Mouse (Mus musculus): ENCODE data around the gene Rfx4.
A peak's percentile ranks its signal among the peaks of the same experiment; 100 is the strongest.

Gene Rfx4

DNA sequence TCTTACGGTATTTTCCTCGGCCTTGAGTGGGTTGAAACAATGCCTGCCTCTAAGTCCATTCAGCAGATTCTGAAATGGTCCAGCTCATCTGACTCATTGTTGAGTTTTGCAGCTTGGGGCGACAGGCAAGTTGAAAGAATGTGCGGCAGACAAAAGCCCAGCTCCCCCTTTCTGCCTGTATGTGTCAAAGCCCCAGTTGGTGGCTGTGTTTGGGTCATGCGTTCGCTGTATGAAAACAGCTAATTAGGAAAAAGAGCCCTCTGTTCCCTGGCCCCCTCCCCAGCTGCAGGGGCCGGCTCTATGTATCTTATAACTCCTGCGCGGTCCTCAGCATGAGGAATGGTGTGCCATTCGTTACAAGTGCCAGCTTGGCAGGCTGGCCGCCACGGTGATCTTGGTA lies 115.4 kb downstream of the Rfx4 start:
- DNase-seq (ENCODE audit: low spot score) = no peak

DNA sequence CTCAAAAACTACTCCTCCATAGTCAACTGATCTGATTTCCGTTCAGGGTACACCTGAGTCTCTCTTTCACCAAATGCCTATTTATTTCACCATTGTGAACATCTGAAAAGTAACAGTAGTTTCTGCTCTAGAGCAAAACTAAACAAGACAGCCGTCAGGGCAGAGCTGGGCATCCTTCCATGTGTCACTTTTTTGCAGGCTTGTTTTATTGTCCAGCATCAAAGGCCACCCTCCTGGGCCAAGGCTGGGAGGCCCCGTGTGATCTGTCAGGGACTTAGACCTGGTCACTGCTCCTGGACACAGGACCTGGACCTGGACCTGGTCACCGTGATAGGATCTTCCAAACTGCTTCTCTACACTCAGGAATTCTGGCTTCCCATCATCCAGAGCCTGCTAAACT lies 116.1 kb downstream of the Rfx4 start:
- no peak for DNase-seq (ENCODE audit: low spot score)

- no peak for DNase-seq (ENCODE audit: low spot score)
Observed at GRCm38 (mm10) chr10:84879823-84880571, 124.1 kb downstream of the Rfx4 start.

DNA sequence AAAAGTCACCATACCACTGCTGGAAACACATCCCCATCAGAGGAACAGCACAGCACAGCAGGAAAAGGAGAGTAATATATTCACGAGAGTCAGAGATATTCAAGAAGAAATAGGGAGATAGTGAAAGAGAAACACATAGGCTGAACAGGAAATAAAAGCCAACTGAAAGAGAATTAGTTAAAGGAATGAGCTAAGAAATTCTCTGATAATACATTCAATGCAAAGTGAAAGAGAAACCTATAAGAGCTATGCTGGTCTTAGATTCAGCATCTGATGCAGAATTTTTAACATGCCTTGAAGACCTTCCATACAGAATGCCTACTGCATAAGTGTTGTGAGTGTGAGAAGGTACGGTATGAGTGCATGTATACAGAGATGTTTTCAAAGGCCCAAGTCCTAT lies 126.7 kb downstream of the Rfx4 start:
- DNase-seq (ENCODE audit: low spot score) = no peak

GRCm38 (mm10) chr10:84885341-84885884 lies 129.6 kb downstream of the Rfx4 start:
- DNase-seq (ENCODE audit: low spot score) = no peak

DNA sequence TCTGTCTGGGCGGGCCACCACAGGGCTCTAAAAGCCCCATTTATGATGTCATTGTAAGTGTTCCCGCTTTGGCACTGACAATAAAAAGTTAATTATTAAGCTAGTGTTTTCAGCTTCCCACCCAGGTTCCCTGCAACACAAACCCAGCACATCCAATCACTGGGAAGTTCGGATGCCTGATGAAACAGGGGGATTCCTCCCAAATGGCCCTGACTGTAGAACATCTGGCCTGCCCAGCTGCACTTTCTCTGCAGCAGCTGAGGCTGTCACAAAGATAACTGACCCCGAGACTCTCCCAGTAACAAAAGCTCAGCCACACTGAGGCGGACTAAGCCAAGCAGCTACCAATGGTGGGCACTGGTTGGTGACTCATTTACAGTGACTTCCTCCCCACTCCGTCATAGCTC lies 130.4 kb downstream of the Rfx4 start:
- DNase-seq (ENCODE audit: low spot score) = no peak

- no peak for DNase-seq (ENCODE audit: low spot score)
Observed at GRCm38 (mm10) chr10:84886785-84887184, 130.9 kb downstream of the Rfx4 start.

DNA sequence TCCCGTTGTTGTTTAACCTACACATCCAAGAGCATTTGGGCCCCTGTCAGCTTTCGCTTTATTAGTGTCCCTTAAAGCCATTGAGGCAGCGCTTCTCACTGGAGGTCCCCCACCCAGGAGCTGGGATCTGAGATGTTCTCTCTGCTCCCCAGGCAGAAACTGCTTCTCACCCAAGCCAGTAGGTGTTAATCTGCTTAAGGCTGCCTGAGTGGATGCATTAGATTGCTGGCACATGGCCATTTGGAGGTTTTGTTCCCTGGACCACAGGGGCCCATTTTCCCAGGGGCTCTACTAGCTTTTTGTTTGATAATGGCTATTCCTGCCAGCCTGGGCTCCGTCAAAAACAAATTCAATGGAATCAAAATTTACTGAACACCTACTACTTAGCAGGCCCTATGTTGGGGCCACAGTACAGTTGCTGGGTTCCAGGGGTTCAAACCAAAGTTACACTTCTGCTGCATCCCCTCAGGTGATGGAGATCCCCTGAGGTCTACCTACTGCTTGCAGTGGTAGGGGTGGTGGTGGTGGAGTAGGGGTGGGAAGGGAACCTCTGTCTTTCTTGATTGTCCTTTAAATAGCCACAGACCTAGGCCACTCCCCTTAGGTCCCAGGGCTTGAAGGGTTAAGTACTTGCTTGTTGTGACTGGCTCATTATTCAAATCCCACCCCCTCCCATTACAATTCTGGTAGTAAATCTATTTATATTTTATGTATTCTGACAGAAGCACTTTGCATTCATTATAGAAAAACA lies 133.4 kb downstream of the Rfx4 start:
- no peak for DNase-seq (ENCODE audit: low spot score)

DNA sequence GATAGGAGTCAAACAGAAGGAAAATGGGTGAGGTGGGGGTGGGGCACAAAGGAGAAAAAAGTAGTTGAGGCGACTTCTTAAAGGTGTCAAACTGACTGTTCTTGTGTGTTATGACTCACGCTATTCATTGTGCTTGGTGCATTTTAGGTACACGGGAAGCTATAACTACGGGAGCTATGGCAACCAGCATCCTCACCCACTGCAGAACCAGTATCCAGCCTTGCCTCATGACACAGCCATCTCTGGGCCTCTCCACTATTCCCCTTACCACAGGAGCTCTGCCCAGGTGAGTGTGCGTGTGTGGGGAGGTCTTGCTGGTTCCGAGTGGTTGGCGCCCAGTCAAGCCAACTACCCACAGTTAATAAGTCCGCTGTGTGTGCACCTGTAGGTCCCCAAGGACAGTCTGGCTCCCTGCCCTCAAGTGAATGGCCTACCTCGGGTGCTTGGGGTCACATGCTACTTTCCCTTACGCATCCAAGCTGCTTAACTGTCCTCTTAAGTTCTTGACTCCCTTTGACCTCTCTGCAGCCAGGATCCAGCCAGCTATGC lies 140.0 kb downstream of the Rfx4 start:
- DNase-seq (ENCODE audit: low spot score) = no peak

- peak; percentile 69 for DNase-seq (ENCODE audit: low spot score)
Observed at GRCm38 (mm10) chr10:84896941-84897930, 141.4 kb downstream of the Rfx4 start.

GRCm38 (mm10) chr10:84898144-84898979 lies 142.5 kb downstream of the Rfx4 start:
- DNase-seq (ENCODE audit: low spot score) = no peak

- DNase-seq (ENCODE audit: low spot score) = no peak
Observed at GRCm38 (mm10) chr10:84901676-84902075, 145.8 kb downstream of the Rfx4 start.

DNA sequence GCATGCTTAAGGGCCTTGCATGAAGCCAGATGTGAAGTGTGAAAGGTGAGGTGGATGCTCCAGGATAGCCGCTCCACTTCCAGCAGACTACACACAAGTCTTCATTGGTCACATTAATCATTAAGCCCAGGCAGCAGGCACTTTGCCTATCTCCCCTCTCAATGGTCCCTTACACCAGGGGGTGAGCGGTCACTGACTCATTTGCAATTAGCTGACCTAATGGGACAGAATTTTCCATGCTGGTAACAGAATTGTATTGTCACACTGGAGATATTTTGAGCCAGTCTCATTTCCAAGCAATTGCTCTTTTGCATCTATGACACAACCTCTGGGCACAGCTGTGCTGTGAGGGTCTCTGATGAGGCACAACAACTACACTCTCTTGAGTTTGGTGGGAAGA lies 146.4 kb downstream of the Rfx4 start:
- DNase-seq (ENCODE audit: low spot score) = no peak

GRCm38 (mm10) chr10:84903307-84903706 lies 147.4 kb downstream of the Rfx4 start:
- no peak for DNase-seq (ENCODE audit: low spot score)

DNA sequence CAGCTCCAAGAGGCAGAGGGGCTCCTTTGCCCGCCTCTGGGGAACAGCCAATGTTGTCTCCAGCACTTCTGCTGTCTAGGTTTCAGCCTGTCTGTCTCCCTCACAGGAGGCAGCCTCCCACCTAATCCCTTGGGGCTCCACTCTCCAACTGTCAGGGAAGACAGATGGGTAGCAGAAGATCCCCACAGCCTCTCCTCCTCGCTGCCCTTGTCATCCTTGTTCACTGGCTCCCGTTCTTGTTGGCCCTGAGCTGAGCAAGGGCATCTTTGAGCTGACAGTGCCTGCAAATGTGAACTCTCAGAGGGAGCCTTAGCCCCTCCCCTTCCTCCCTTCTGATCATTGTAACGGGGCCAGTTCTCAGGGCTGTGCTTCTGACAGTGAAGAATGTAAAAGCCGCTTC lies 147.9 kb downstream of the Rfx4 start:
- DNase-seq (ENCODE audit: low spot score) = no peak

DNA sequence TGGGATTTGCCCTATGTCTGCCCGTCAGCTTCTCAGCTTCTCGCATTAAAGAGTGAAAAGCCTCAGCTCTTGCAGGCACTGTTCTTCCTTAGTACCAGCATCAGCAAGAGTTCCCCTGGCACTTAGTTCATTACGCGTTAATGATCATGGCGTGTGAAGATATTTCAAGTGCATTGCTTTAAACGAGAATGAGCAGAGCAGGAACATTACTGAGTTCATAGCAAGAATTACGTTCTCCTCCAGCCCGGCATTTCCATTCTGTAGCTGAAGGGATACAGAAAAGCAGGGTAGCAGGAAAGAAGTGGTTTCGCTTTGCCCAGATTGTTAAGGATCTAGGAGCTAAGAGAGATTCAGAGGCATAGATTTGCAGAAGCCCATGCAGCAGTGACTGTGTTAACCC lies 151.0 kb downstream of the Rfx4 start:
- DNase-seq (ENCODE audit: low spot score) = no peak

- no peak for DNase-seq (ENCODE audit: low spot score)
Observed at GRCm38 (mm10) chr10:84908006-84908405, 152.1 kb downstream of the Rfx4 start.

DNA sequence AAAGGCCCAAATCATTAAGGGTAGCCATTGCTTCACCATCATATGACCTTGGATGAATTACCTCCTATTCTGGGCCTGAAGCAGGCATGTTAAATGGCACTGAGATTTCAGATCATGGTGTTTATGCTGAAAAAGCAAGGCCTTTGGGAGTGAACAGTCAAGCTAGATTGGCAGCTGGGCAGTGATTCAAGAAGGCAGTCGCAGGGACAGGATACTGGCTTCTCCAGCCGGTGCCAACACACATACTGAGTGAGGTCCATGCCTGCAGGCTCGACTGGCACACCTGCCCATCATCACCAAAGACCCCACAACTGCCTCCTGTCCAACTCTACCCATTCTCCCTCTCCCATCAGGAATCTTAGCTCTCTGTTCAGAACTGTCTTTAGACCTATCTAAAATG lies 152.6 kb downstream of the Rfx4 start:
- DNase-seq (ENCODE audit: low spot score) = no peak

- no peak for DNase-seq (ENCODE audit: low spot score)
Observed at GRCm38 (mm10) chr10:84909021-84909801, 153.3 kb downstream of the Rfx4 start.

GRCm38 (mm10) chr10:84910194-84910593 lies 154.3 kb downstream of the Rfx4 start:
- no peak for DNase-seq (ENCODE audit: low spot score)

Data from T-cell, adult 2 months (primary cell).